Mouse (Mus musculus): ENCODE measurements around the gene Sik2. TPM values are rescaled to one million over a fixed set of nuclear protein-coding genes. Genes with fewer than 3 reads are reported as not detected.

Gene Sik2
- polyA plus RNA-seq, 1 experiment from 2014 or later = 15.5 TPM

DNA sequence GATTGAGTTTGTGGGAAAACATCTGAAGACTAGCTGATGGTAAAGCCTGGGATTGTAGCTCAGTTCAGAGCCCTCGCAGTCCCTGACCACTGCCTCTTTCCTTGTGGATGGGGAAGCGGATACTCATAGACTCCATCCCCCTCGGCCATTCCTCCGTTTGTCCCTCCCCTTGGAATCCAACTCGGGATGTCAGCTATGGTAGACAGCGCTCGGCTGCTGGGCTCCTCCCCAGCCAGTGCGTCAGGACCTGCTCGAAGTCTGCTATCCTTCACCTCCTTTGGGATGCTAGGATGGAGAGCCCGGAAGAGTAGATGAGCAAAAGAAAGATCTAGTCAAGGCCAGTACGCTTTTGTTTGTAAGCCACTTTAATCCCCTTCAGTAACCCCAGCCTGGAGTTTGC is 158.6 kb downstream of the Sik2 start:
- Histone ChIP-seq H3K27ac (ENCODE audit: low read length) (no peak overlapping the region), H3K4me3 (ENCODE audit: low read length) (no peak overlapping the region), H3K27me3 (ENCODE audit: insufficient read depth, low read length) (no peaks in the 10 kb centered on the region), H3K9me3 (ENCODE audit: low read length) (no peaks in the 10 kb centered on the region), H3K4me1 (ENCODE audit: insufficient read depth, low read length) (peaks cover 37% of the 10 kb centered on the region), H3K36me3 (ENCODE audit: insufficient read depth, low read length) (no peaks in the 10 kb centered on the region), H3K4me2 (replicated peaks; ENCODE audit: low read depth, low read length) (no peak overlapping the region; the same call in 1 of the 2 replicates), H3K9ac (replicated peaks; ENCODE audit: low read length) (no peak overlapping the region)
- ATAC-seq (ENCODE audit: low FRiP score, low TSS enrichment) = no peak
- WGBS = 24% methylated on average over 11 of the region's 11 CpGs

DNA sequence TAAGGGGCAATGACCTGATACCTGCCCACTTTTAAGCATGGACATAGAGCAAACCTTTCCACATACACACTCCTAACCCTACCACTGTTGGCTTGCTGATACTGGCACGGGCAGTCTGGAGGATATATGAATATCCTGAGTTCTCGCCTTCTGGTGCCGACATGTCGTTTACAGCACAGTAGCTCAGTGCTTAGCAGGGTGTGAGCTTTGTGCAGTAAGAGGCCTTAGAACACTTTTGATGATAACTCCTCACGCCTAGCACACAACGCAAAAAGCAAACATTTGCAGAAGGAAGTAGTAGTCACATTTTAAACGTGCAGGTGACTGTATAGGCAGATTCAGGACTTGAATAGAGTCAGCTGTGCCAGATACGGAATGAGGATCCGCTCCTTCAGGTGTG is 159.1 kb downstream of the Sik2 start:
- WGBS = 72% methylated on average over 9 of the region's 9 CpGs
- H3K27me3 ChIP-seq (ENCODE audit: insufficient read depth, low read length) = no peaks in the 10 kb centered on the region
- no peak overlapping the region for H3K4me2 ChIP-seq (replicated peaks; ENCODE audit: low read depth, low read length)
- peaks cover 42% of the 10 kb centered on the region for H3K4me1 ChIP-seq (ENCODE audit: insufficient read depth, low read length)
- no peak for ATAC-seq (ENCODE audit: low FRiP score, low TSS enrichment)
- H3K4me3 ChIP-seq (ENCODE audit: low read length) = no peak overlapping the region
- H3K27ac ChIP-seq (ENCODE audit: low read length) = no peak overlapping the region
- H3K9me3 ChIP-seq (ENCODE audit: low read length) = no peaks in the 10 kb centered on the region
- no peaks in the 10 kb centered on the region for H3K36me3 ChIP-seq (ENCODE audit: insufficient read depth, low read length)
- H3K9ac ChIP-seq (replicated peaks; ENCODE audit: low read length) = no peak overlapping the region

DNA sequence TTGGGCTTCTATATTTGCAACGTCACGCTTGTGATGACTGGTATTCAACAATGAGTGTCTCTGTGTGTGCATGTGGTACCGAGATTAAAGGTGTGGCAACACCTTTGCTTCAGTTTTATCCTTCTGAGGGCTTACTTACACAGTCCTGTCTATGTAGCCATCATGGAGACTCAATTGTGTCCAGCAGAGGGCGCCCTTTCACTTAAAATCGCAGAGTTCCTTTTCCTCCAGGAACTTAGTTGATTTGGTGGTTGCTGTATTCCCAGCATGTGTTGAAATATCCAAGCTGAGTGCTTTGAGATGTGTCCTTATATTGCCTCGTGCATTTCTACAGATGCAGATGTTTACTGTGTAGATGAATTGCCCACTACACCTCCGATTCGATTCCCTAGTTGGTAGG is 159.6 kb downstream of the Sik2 start:
- H3K9ac ChIP-seq (replicated peaks; ENCODE audit: low read length) = no peak overlapping the region
- H3K27ac ChIP-seq (ENCODE audit: low read length) = peak overlapping the region; percentile 23; the same call in 1 of the 2 replicates
- H3K36me3 ChIP-seq (ENCODE audit: insufficient read depth, low read length) = no peaks in the 10 kb centered on the region
- no peaks in the 10 kb centered on the region for H3K9me3 ChIP-seq (ENCODE audit: low read length)
- no peaks in the 10 kb centered on the region for H3K27me3 ChIP-seq (ENCODE audit: insufficient read depth, low read length)
- ATAC-seq (ENCODE audit: low FRiP score, low TSS enrichment) = peak; percentile 55
- peaks cover 42% of the 10 kb centered on the region for H3K4me1 ChIP-seq (ENCODE audit: insufficient read depth, low read length)
- H3K4me3 ChIP-seq (ENCODE audit: low read length) = no peak overlapping the region
- 20% methylated on average over 8 of the region's 8 CpGs for WGBS
- H3K4me2 ChIP-seq (replicated peaks; ENCODE audit: low read depth, low read length) = no peak overlapping the region

- Histone ChIP-seq H3K4me2 (replicated peaks; ENCODE audit: low read depth, low read length) (no peak overlapping the region), H3K9me3 (ENCODE audit: low read length) (no peaks in the 10 kb centered on the region), H3K27ac (ENCODE audit: low read length) (peak overlapping the region; percentile 54; the same call in 1 of the 2 replicates), H3K36me3 (ENCODE audit: insufficient read depth, low read length) (peaks cover 2% of the 10 kb centered on the region; the same call in 1 of the 2 replicates), H3K27me3 (ENCODE audit: insufficient read depth, low read length) (no peaks in the 10 kb centered on the region), H3K4me1 (ENCODE audit: insufficient read depth, low read length) (peaks cover 38% of the 10 kb centered on the region), H3K9ac (replicated peaks; ENCODE audit: low read length) (no peak overlapping the region), H3K4me3 (ENCODE audit: low read length) (no peak overlapping the region)
- WGBS = 73% methylated on average over 5 of the region's 5 CpGs
- ATAC-seq (ENCODE audit: low FRiP score, low TSS enrichment) = no peak
Observed at GRCm38 (mm10) chr9:50848821-50849220, 160.1 kb downstream of the Sik2 start.

DNA sequence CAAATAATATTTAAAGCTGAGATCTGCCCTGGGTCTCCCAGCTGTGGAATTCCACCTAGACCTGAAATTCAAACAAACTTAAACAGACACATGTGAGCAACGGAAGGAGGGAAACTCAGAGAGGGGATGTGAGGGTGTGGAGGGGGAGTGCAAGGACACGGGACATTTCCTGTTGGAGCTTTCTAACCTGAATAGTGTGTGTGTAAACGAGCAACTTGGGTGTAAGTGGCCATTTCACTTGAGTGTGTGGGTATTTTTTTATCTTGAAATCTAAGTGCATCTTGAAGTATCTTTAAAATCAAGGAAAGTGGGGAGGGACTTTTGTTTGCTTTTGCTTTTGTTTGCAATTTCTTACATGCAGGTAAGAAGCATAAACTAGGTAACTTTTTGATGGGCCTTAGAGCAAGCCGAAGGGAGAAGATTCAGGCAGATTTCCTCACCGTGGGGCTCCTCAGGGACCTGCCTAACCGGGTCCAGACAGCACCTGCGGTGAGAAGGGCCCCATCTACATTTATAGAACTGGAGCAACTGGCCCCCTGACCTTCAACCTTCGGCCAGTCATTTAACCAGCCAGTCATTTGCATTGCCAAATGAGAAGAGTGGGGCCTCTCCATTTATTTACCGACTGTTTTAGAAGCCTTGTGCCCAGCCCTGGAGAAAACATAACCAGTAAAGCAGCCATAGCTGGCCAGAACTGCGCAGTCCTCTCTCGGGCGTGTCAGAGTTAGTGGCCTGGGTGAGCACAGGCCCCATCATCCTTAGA is 161.1 kb downstream of the Sik2 start:
- peaks cover 30% of the 10 kb centered on the region for H3K4me1 ChIP-seq (ENCODE audit: insufficient read depth, low read length)
- no peaks in the 10 kb centered on the region for H3K27me3 ChIP-seq (ENCODE audit: insufficient read depth, low read length)
- 49% methylated on average over 12 of the region's 12 CpGs for WGBS
- no peak overlapping the region for H3K4me2 ChIP-seq (replicated peaks; ENCODE audit: low read depth, low read length)
- no peak overlapping the region for H3K9ac ChIP-seq (replicated peaks; ENCODE audit: low read length)
- H3K9me3 ChIP-seq (ENCODE audit: low read length) = no peaks in the 10 kb centered on the region
- peak overlapping the region; percentile 54 for H3K27ac ChIP-seq (ENCODE audit: low read length)
- peaks cover 5% of the 10 kb centered on the region; the same call in 1 of the 2 replicates for H3K36me3 ChIP-seq (ENCODE audit: insufficient read depth, low read length)
- no peak for ATAC-seq (ENCODE audit: low FRiP score, low TSS enrichment)
- no peak overlapping the region for H3K4me3 ChIP-seq (ENCODE audit: low read length)

- 90% methylated on average over 6 of the region's 6 CpGs for WGBS
- H3K4me1 ChIP-seq (ENCODE audit: insufficient read depth, low read length) = peaks cover 28% of the 10 kb centered on the region
- no peak for ATAC-seq (ENCODE audit: low FRiP score, low TSS enrichment)
- H3K36me3 ChIP-seq (ENCODE audit: insufficient read depth, low read length) = peaks cover 5% of the 10 kb centered on the region; the same call in 1 of the 2 replicates
- H3K27me3 ChIP-seq (ENCODE audit: insufficient read depth, low read length) = no peaks in the 10 kb centered on the region
- H3K4me3 ChIP-seq (ENCODE audit: low read length) = no peak overlapping the region
- H3K9ac ChIP-seq (replicated peaks; ENCODE audit: low read length) = no peak overlapping the region
- no peaks in the 10 kb centered on the region for H3K9me3 ChIP-seq (ENCODE audit: low read length)
- H3K27ac ChIP-seq (ENCODE audit: low read length) = no peak overlapping the region
- no peak overlapping the region for H3K4me2 ChIP-seq (replicated peaks; ENCODE audit: low read depth, low read length)
Observed at GRCm38 (mm10) chr9:50847133-50847532, 161.7 kb downstream of the Sik2 start.

DNA sequence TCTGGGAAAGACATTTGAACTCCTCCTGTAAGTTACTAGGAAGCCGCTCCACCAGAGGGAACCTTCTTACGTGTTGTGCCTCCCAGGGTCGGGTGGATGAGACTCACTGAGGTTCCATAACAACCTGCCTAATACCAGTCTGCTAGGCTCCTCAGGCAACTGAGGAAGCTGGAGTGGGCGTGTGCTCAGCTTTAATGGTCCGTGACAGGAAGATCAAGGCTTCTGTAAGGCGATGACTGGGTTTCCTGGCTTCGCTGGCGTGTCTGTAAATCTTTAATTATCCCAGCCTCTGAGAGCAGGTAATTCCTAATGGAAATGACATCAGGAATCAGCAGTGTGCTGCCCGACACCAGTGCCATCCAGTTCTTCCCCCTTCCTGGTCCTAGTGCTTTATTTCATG is 163.3 kb downstream of the Sik2 start:
- Histone ChIP-seq H3K9ac (replicated peaks; ENCODE audit: low read length) (no peak overlapping the region), H3K9me3 (ENCODE audit: low read length) (no peaks in the 10 kb centered on the region), H3K4me3 (ENCODE audit: low read length) (no peak overlapping the region), H3K4me2 (replicated peaks; ENCODE audit: low read depth, low read length) (no peak overlapping the region), H3K27me3 (ENCODE audit: insufficient read depth, low read length) (no peaks in the 10 kb centered on the region), H3K27ac (ENCODE audit: low read length) (peak overlapping the region; percentile 65), H3K4me1 (ENCODE audit: insufficient read depth, low read length) (peaks cover 26% of the 10 kb centered on the region), H3K36me3 (ENCODE audit: insufficient read depth, low read length) (peaks cover 5% of the 10 kb centered on the region; the same call in 1 of the 2 replicates)
- WGBS = 14% methylated on average over 9 of the region's 9 CpGs
- peak; percentile 88 for ATAC-seq (ENCODE audit: low FRiP score, low TSS enrichment)

DNA sequence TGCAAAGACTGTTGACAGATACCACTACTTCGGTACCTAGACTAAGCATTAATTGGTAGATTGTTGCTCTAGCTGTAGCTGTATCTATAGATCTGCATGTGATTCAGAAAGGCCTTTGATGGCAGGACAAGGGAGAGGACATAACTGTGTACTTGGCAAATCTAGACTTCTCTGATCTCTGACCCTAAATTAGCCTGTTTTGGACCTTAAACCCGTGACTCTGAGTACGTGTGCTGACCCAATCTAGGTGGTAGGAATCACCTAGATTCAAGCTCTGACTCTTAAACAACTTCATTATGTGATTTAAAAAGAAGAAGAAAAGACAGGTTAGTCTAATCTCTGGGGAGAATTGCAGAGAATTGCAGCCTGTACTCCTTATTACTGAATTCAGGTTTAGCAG is 163.8 kb downstream of the Sik2 start, which contains the start of gene Ppp2r1b:
TSS of gene Ppp2r1b (plus strand) at position 221 of the 400 bp plus-strand sequence.
- H3K4me2 ChIP-seq (replicated peaks; ENCODE audit: low read depth, low read length) = no peak within 1 kb of the TSS
- peak within 1 kb of the TSS; percentile 65 for H3K27ac ChIP-seq (ENCODE audit: low read length)
- peaks cover 5% of the 10 kb centered on the region; the same call in 1 of the 2 replicates for H3K36me3 ChIP-seq (ENCODE audit: insufficient read depth, low read length)
- WGBS = 79% methylated on average over 3 of the region's 3 CpGs
- no peaks in the 10 kb centered on the region for H3K9me3 ChIP-seq (ENCODE audit: low read length)
- H3K27me3 ChIP-seq (ENCODE audit: insufficient read depth, low read length) = no peaks in the 10 kb centered on the region
- H3K4me1 ChIP-seq (ENCODE audit: insufficient read depth, low read length) = peaks cover 22% of the 10 kb centered on the region
- no peak for ATAC-seq (ENCODE audit: low FRiP score, low TSS enrichment)
- no peak within 1 kb of the TSS for H3K9ac ChIP-seq (replicated peaks; ENCODE audit: low read length)
- no peak within 1 kb of the TSS for H3K4me3 ChIP-seq (ENCODE audit: low read length)
